Mouse (Mus musculus) kidney, adult 2 months (tissue): ENCODE measurements around the gene Kcnip4. TPM values are rescaled to one million over a fixed set of nuclear protein-coding genes. Genes with fewer than 3 reads are reported as not detected.

Source experiments
- DNase-seq: peaks from one replicate; pipeline ENCODE4 v3.0.0; 2021
- H3K27ac ChIP-seq: fragments of 200-500 bp; 2 replicates; pipeline ENCODE4 v1.5.1; 2012; ENCODE audit warnings: low read depth, low read length, control low read depth, inconsistent platforms; ENCODE audit not compliant: insufficient read depth
- H3K27me3 ChIP-seq: fragments of 200-500 bp; replicated peaks from 2 replicates; pipeline ENCODE4 v1.6.1; 2012; ENCODE audit warnings: mild to moderate bottlenecking, moderate library complexity, low read length, inconsistent platforms; ENCODE audit not compliant: control insufficient read depth, insufficient read depth
- H3K36me3 ChIP-seq: fragments of 200-500 bp; 2 replicates; pipeline ENCODE4 v1.6.1; 2012; ENCODE audit warnings: mild to moderate bottlenecking, moderate library complexity, low read length, inconsistent platforms; ENCODE audit not compliant: control insufficient read depth, insufficient read depth
- H3K4me1 ChIP-seq: fragments of 200-500 bp; 2 replicates; pipeline ENCODE4 v1.6.1; 2011; ENCODE audit warnings: low read length; ENCODE audit not compliant: control insufficient read depth, insufficient read depth
- H3K4me3 ChIP-seq: fragments of 200-500 bp; 2 replicates; pipeline ENCODE4 v1.5.1; 2011; ENCODE audit warnings: mild to moderate bottlenecking, low read depth, low read length, control low read depth; ENCODE audit not compliant: insufficient read depth
- CTCF ChIP-seq: fragments of 200-500 bp; conservative IDR thresholded peaks from 2 replicates; pipeline ENCODE4 v1.5.1; 2011; ENCODE audit warnings: low read depth, mild to moderate bottlenecking, control low read depth, low read length, moderate library complexity, mixed read lengths; ENCODE audit not compliant: insufficient read depth, insufficient read length
- POLR2A ChIP-seq: fragments of 200-500 bp; IDR thresholded peaks from one replicate; pipeline ENCODE4 v1.6.1; 2011; ENCODE audit warnings: low read depth, low read length, control low read depth
- WGBS: fragments of 180-500 bp; shearing (Covaris S2); methylation state at CpG from one replicate; pipeline ENCODE4 v1.1.7; 2018; 5-methylcytosine and 5-hydroxymethylcytosine counted together
- polyA plus RNA-seq: library from polyadenylated mRNA; depleted of rRNA; stranded (reverse); fragments of >200 nt; gene quantifications from 2 replicates; pipeline ENCODE4 v1.2.3, GENCODE M21; 2012; rRNA removed

Kcnip4 gene
- polyA plus RNA-seq, result 0.04 and 0.13 TPM in 2 replicates

GRCm38 (mm10) chr5:49524394-49525241 is at the start of gene Kcnip4:
Kcnip4 (minus strand) TSS chr5:49524907.
- 2% methylated on average over 50 of the region's 50 CpGs for WGBS
- Histone ChIP-seq H3K27ac (no peak within 1 kb of the TSS), H3K4me3 (no peak within 1 kb of the TSS), H3K27me3 (peaks cover 3% of the 10 kb centered on the region; the same call in 1 of the 2 replicates), H3K36me3 (no peaks in the 10 kb centered on the region), H3K4me1 (no peaks in the 10 kb centered on the region)
- TF ChIP-seq CTCF (no peak), POLR2A (no peak)
- DNase-seq, result peak; percentile 7

- DNase-seq, result no peak
- Histone ChIP-seq H3K4me1 (no peaks in the 10 kb centered on the region), H3K27me3 (no peaks in the 10 kb centered on the region), H3K36me3 (no peaks in the 10 kb centered on the region), H3K4me3 (no peak overlapping the region), H3K27ac (no peak overlapping the region)
- TF ChIP-seq CTCF (no peak), POLR2A (no peak)
- WGBS, result 79% methylated on average over 4 of the region's 4 CpGs
Measured at GRCm38 (mm10) chr5:49571876-49572275, 47.2 kb upstream of the Kcnip4 start.

- H3K27me3 ChIP-seq, result no peaks in the 10 kb centered on the region
- no peaks in the 10 kb centered on the region for H3K36me3 ChIP-seq
- DNase-seq, result no peak
- WGBS, result 90% methylated on average over 4 of the region's 4 CpGs
- H3K27ac ChIP-seq, result no peak overlapping the region
- no peak for TF ChIP-seq POLR2A
- TF ChIP-seq CTCF, result no peak
- H3K4me1 ChIP-seq, result no peaks in the 10 kb centered on the region
- no peak overlapping the region for H3K4me3 ChIP-seq
Measured at GRCm38 (mm10) chr5:49563751-49564150, 39.0 kb upstream of the Kcnip4 start.

GRCm38 (mm10) chr5:49557436-49557835 is 32.7 kb upstream of the Kcnip4 start:
- DNase-seq, result no peak
- 77% methylated on average over 3 of the region's 3 CpGs for WGBS
- H3K36me3 ChIP-seq, result no peaks in the 10 kb centered on the region
- H3K4me1 ChIP-seq, result no peaks in the 10 kb centered on the region
- no peak overlapping the region for H3K27ac ChIP-seq
- no peaks in the 10 kb centered on the region; the same call in 1 of the 2 replicates for H3K27me3 ChIP-seq
- no peak overlapping the region for H3K4me3 ChIP-seq
- no peak for TF ChIP-seq POLR2A
- no peak for TF ChIP-seq CTCF

- WGBS, result 90% methylated on average over 3 of the region's 3 CpGs
- Histone ChIP-seq H3K4me3 (no peak overlapping the region), H3K27me3 (no peaks in the 10 kb centered on the region), H3K27ac (no peak overlapping the region), H3K4me1 (no peaks in the 10 kb centered on the region), H3K36me3 (no peaks in the 10 kb centered on the region)
- DNase-seq, result no peak
- TF ChIP-seq CTCF (no peak), POLR2A (no peak)
Measured at GRCm38 (mm10) chr5:49547884-49548283, 23.2 kb upstream of the Kcnip4 start.

GRCm38 (mm10) chr5:49529362-49529761 is 4.7 kb upstream of the Kcnip4 start:
- Histone ChIP-seq H3K27ac (no peak overlapping the region), H3K27me3 (peaks cover 2% of the 10 kb centered on the region; the same call in 1 of the 2 replicates), H3K4me1 (no peaks in the 10 kb centered on the region), H3K4me3 (no peak overlapping the region), H3K36me3 (no peaks in the 10 kb centered on the region)
- peak; percentile 3 for DNase-seq
- WGBS, result 57% methylated on average over 8 of the region's 8 CpGs
- no peak for TF ChIP-seq POLR2A
- TF ChIP-seq CTCF, result no peak

- WGBS, result 68% methylated on average over 4 of the region's 4 CpGs
- Histone ChIP-seq H3K36me3 (no peaks in the 10 kb centered on the region), H3K27ac (no peak overlapping the region), H3K4me1 (no peaks in the 10 kb centered on the region), H3K27me3 (peaks cover 3% of the 10 kb centered on the region; the same call in 1 of the 2 replicates), H3K4me3 (no peak overlapping the region)
- DNase-seq, result peak; percentile 36
- TF ChIP-seq CTCF (no peak), POLR2A (no peak)
Measured at GRCm38 (mm10) chr5:49525242-49525612, 520 bp upstream of the Kcnip4 start.
